Mouse (Mus musculus) gastrocnemius, postnatal 25 days (tissue): Measurements from ENCODE around the gene Nrd1. TPM values are rescaled to one million over a fixed set of nuclear protein-coding genes. Genes with fewer than 3 reads are reported as not detected.

Source experiments
- DNase-seq: peaks from one replicate; pipeline ENCODE4 v3.0.0; 2022
- long read RNA-seq, 2 experiments: library from polyadenylated mRNA; stranded (forward); transcript quantifications; one replicate each; pipeline ENCODE4 v2.0.0; 2021
- total RNA-seq, 2 experiments: library from RNA; stranded (reverse); gene quantifications; 1 replicate in 1 of 2; 2 replicates in 1 of 2; pipeline ENCODE4 v1.2.3; 2021

Nrd1 gene
- 100 to 1,000 TPM in 1 of 2 experiments, 10 to 100 TPM in 1; 94.5 to 106 TPM for total RNA-seq
- long read RNA-seq, experiment 1, full-length matches to known transcripts: 12 of 38 reads
- long read RNA-seq, experiment 1, partial matches to known transcripts: 19 of 38 reads
- long read RNA-seq, experiment 1, other reads (novel, unspliced or antisense): 7 of 38 reads
- long read RNA-seq, experiment 2, full-length matches to known transcripts: 30 of 45 reads
- long read RNA-seq, experiment 2, partial matches to known transcripts: 11 of 45 reads
- long read RNA-seq, experiment 2, other reads (novel, unspliced or antisense): 4 of 45 reads

GRCm38 (mm10) chr4:108999999-109000950, at the start of gene Nrd1:
Gene Nrd1, plus strand, starts transcription at chr4:109000655.
- peak; percentile 99 for DNase-seq

DNA sequence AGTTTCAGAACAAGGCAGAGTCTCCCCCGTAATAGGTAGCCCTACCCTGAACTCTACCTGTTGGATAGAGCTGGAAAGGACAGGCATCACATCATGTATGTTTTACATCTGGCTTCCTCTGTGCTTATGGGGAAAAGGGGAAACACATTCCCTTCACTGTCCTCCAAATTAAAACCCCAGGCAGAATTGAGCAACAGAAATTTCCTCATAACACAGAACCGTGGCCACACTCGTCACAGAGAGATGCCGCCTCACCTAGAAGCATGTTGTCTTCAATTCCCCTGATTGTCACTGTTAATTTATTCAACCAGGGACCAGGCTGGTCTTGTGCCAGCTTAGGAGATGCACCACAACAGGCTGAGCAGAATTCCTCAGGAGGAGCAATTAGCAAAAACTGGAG, 48.8 kb upstream of the Nrd1 start:
- no peak for DNase-seq

GRCm38 (mm10) chr4:108959696-108960095, 40.8 kb upstream of the Nrd1 start:
- DNase-seq: no peak

- DNase-seq: no peak
Observed at GRCm38 (mm10) chr4:108960619-108961460, 39.6 kb upstream of the Nrd1 start.

- DNase-seq: no peak
Observed at GRCm38 (mm10) chr4:108963017-108963416, 37.4 kb upstream of the Nrd1 start.

- DNase-seq: no peak
Observed at GRCm38 (mm10) chr4:108969517-108969916, 30.9 kb upstream of the Nrd1 start.

DNA sequence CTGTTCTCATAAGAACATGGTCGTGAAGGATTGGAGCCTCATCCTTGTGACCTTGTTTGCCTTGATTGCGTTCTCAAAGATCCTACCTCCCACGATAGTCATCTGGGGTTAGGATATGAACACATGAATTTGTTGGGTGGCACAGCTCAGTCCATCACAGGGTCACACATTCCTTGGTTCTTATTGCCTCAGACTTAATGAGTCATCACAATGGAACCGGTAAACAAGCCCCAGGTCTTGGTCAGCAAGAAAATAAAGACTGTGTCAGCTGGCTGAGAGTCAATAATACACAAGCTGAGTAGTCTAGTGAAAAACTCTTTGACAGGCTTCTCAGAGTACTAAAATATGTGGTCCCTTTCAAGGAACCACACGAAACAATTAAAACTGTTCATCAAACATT, 29.4 kb upstream of the Nrd1 start:
- no peak for DNase-seq

DNA sequence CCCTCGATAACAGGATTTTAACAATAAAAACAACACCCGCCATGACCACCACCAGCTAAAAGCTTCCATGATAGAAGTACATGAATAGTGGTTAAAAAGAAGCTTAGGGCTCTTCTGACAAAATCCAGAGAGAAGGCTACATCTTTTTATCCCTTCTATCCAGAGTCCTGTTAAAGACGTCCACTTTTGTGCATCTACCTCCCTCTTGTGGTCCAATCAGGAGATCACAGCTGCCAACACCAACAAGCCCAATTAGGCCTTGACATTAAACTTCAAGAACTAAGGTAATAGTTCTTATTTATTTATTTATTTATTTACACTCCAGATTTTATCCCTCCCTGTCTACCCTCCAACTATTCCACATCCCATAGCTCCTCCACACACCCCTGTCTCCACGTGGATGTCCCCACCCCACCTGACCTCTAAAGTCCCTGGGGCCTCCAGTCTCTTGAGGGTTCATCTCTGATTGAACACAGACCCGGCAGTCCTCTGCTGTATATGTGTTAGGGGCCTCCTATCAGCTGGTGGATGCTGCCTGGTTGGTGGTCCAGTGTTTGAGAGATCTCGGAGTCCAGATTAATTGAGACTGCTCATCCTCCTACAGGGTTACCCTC, 23.9 kb upstream of the Nrd1 start:
- DNase-seq: no peak

- DNase-seq: no peak
Observed at GRCm38 (mm10) chr4:108986833-108987472, 13.5 kb upstream of the Nrd1 start.

- no peak for DNase-seq
Observed at GRCm38 (mm10) chr4:108987473-108987842, 13.0 kb upstream of the Nrd1 start.

DNA sequence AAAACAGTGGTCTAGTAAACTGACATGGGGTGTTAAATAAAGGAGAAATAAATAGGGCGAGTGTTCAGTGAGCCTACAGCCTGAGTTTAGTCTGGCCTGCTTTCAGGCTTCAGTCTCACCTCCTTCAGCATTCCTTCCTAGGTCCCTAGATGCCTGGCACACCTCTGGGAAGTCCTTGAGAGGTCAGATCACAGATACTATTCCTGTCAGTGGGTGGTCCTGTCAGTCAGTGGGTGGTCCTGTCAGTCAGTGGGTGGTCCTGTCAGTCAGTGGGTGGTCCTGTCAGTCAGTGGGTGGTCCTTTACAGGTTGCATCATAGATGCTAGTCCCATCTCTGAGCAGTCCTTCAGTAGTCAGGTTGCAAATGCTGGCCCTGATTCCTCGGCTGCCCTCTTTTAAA, 11.0 kb upstream of the Nrd1 start:
- DNase-seq: no peak

DNA sequence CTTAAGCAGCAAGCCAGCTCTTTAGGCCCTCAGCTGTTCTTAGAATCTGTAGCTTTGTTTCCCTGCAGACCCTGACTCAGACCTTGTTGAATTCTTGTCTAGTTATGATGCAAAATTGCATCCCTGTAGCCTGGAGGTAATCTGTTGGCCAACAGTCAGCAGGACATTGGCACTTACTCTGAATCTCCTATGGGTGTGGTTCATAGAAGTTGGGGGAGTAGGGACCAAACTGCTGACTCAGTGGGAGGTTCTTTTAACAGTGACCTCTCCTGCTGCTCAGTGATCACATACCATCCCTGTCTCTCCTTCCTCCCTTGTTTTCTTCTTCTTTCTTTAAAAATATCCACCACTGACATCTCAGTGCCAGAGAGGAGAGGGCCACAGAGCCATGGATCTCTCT, 10.4 kb upstream of the Nrd1 start:
- no peak for DNase-seq

- DNase-seq: no peak
Observed at GRCm38 (mm10) chr4:108990571-108990970, 9.9 kb upstream of the Nrd1 start.

- DNase-seq: no peak
Observed at GRCm38 (mm10) chr4:108991811-108992210, 8.6 kb upstream of the Nrd1 start.

DNA sequence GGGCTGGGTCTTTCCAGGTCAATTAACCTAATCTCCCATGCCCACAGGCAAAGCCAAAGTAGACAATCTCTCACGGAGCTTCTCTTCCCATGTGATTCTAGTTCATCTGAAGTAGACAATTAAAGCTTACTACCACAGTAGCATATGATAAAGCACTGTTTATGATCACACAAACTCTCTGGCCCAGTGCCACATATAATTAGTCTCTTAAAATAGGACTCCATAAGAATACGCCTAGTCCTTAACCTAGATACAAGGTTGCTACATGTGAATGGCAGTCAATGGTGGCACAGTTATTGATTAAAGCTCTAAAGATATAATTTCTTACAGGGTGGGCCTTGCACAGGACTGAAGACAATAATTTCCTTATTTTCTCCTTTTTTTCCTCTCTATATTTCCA, 7.5 kb upstream of the Nrd1 start:
- DNase-seq: no peak

DNA sequence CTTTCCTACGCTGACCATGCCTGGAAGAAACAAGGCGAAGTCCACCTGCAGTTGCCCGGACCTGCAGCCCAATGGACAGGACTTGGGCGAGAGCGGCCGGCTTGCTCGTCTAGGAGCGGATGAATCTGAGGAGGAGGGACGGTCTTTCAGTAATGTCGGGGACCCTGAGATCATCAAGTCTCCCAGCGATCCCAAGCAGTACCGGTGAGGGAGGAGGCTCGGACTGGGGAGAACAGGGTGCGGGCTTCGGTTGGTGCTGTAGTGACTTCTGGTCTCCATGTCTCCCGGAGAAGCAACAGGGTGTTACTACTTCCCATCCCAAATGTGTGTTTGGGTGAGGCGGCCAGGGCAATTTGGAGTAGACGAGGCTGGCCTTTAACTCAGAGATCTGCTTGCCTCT, 506 bp downstream of the Nrd1 start:
- no peak for DNase-seq

DNA sequence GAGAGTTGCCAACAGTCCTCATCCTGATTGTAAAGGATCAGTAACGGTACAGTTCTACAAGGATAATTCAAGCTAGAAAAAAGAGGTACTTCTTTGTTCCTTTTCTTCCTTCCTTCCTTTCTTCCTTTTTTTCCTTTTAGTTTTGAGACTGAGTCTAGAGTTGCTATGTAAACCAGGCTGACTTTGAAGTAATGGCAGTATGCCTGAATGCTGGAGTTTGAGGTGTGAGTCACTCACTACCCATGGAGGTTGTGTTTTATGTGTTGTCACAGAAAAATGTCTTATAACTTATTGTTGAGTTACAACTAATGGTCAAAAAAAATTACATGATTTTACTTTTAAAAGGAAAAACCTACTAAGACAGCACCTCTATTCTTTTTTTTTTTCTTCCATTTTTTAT, 7.6 kb downstream of the Nrd1 start:
- DNase-seq: no peak

DNA sequence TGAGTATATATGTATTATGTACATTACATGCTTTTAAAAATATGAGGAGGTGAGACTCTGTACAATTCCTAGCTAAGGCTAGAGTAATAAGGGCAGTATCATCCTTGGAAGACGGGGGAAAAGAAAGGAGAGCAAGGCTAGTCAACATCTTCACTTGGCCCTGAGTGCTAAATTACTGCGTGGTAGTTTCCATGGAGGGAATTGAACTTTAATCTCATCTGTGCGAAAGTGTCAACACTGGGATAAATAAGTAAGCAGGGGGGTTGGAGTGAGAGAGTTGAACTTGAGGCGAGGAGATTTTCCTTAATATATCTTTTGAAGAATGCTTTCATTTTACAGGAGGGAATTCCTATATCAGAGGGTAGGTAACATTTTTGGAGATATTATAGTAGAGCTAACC, 13.6 kb downstream of the Nrd1 start:
- DNase-seq: no peak

GRCm38 (mm10) chr4:109017441-109017840, 17.0 kb downstream of the Nrd1 start:
- peak; percentile 46 for DNase-seq

- DNase-seq: no peak
Observed at GRCm38 (mm10) chr4:109019301-109019700, 18.8 kb downstream of the Nrd1 start.

- no peak for DNase-seq
Observed at GRCm38 (mm10) chr4:109021976-109022375, 21.5 kb downstream of the Nrd1 start.

DNA sequence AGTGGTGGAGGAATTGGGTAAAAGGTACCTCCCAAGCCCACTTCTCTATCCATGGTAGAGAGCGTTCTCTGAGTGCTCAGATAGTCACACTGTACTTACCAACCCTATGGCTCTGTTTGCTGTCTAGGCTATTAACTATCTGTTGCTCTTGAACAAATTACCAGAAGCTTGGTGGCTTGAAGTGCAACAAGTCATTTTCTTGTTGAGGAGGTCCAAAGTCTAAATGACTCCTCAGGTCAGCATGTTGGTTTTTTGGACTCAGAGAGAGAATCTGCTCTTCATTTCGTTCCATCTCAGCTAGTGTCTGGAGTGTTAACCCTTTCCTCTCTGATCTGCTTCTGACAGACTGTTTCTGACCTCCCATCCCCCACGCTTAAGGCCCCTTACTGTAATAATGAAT, 24.6 kb downstream of the Nrd1 start:
- no peak for DNase-seq
